ENCODE assay signal across 10 mouse cellular contexts in the genomic region with DNA sequence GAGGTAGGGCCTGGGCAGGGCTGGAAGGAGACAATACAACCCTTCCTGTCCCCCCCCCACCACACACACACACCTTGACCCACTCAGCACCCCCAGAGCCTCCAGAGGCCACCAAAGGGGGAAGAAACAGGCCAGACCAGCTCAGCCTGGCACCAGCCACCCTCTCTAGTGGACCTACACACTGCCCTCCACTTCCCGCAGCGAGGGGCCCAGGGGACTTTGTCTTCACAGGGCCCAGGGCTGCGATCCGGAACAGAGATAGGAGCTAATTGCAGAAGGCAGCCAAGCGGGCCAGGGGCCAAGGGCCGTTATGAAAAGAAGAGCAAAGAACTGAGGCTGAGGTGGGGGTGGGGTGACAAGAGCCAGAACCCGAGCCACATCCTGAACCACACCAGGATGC. TPM values are rescaled to one million over a fixed set of nuclear protein-coding genes. Genes with fewer than 3 reads are reported as not detected.
A peak's percentile ranks its signal among the peaks of the same experiment; 100 is the strongest.
DNase-seq lines count a peak whose midpoint lies in the region; ATAC-seq and TF ChIP-seq lines count a peak whose summit lies in the region.
"Had no signal": no experiment of that assay in that cellular context is flagged by ENCODE, and none has a peak within 500 bp of the region (broad histone marks: within the 10 kb centered on the region; RNA-seq: fewer than 3 reads in every experiment).

No protein-coding gene starts in this region.

- no peak for ATAC-seq in forebrain, postnatal 0 days
- peak; percentile 52 for ATAC-seq in stomach, embryonic 15.5 days (ENCODE audit: insufficient read depth, low FRiP score, low read depth)

- H3K4me1 ChIP-seq in forebrain, embryonic 10.5 days, result peaks cover 63% of the 10 kb centered on the region
- H3K4me1 ChIP-seq in forebrain, postnatal 0 days (ENCODE audit: insufficient read depth), result no peaks in the 10 kb centered on the region
- H3K4me1 ChIP-seq in stomach, embryonic 15.5 days, result peaks cover 29% of the 10 kb centered on the region

- peak overlapping the region; percentile 76 for H3K27ac ChIP-seq in forebrain, embryonic 10.5 days
- H3K27ac ChIP-seq in forebrain, postnatal 0 days (ENCODE audit: low read depth, low read length), result no peak overlapping the region
- peak overlapping the region; percentile 21; the same call in 1 of the 2 replicates for H3K27ac ChIP-seq in stomach, embryonic 15.5 days

- DNase-seq in forebrain, embryonic 10.5 days (ENCODE audit: extremely low spot score, low spot score), result no peak
- DNase-seq in forebrain, postnatal 0 days, result no peak
- DNase-seq in spleen, adult 18-20 months, result peak; percentile 32 to 35
- no peak for DNase-seq in spleen, adult 12 weeks (ENCODE audit: low spot score)
- DNase-seq in kidney, postnatal 4 days, result peak; percentile 73 to 83
- no peak for DNase-seq in thymus, postnatal 0 days (ENCODE audit: low spot score)
- DNase-seq in ovary, postnatal 36 days (ENCODE audit: low spot score), result no peak
- DNase-seq: cerebellum, postnatal 25 days; heart, adult 11 months had no signal

- H3K36me3 ChIP-seq in forebrain, embryonic 10.5 days (replicated peaks), result peaks cover 9% of the 10 kb centered on the region
- no peaks in the 10 kb centered on the region for H3K36me3 ChIP-seq in forebrain, postnatal 0 days (ENCODE audit: insufficient read depth)
- H3K36me3 ChIP-seq in stomach, embryonic 15.5 days, result no peaks in the 10 kb centered on the region

- TF ChIP-seq CTCF in forebrain, postnatal 0 days (IDR thresholded peaks at IDR 0.05; ENCODE audit: low read depth), result no peak

- no peak overlapping the region for H3K4me2 ChIP-seq in forebrain, postnatal 0 days (ENCODE audit: low read depth)
- H3K4me2 ChIP-seq in stomach, embryonic 15.5 days, result peak overlapping the region; percentile 24

- H3K9me3 ChIP-seq in forebrain, embryonic 10.5 days, result no peaks in the 10 kb centered on the region
- H3K9me3 ChIP-seq in forebrain, postnatal 0 days (ENCODE audit: low read length), result no peaks in the 10 kb centered on the region
- no peaks in the 10 kb centered on the region for H3K9me3 ChIP-seq in stomach, embryonic 15.5 days

- no peak overlapping the region for H3K9ac ChIP-seq in forebrain, postnatal 0 days
- no peak overlapping the region for H3K9ac ChIP-seq in stomach, embryonic 15.5 days

- WGBS in forebrain, embryonic 10.5 days, result 24% methylated on average over 7 of the region's 7 CpGs
- WGBS in forebrain, postnatal 0 days, result 17% methylated on average over 7 of the region's 7 CpGs
- WGBS in stomach, embryonic 15.5 days, result 34% methylated on average over 7 of the region's 7 CpGs

- peaks cover 38% of the 10 kb centered on the region for H3K27me3 ChIP-seq in forebrain, embryonic 10.5 days (ENCODE audit: poor library complexity, severe bottlenecking)
- no peaks in the 10 kb centered on the region for H3K27me3 ChIP-seq in forebrain, postnatal 0 days (ENCODE audit: insufficient read depth, low read length)
- H3K27me3 ChIP-seq in stomach, embryonic 15.5 days (replicated peaks), result no peaks in the 10 kb centered on the region

- H3K4me3 ChIP-seq in forebrain, embryonic 10.5 days, result peak overlapping the region; percentile 21; the same call in 1 of the 2 replicates
- no peak overlapping the region for H3K4me3 ChIP-seq in forebrain, postnatal 0 days (ENCODE audit: low read depth, low read length)
- H3K4me3 ChIP-seq in stomach, embryonic 15.5 days (replicated peaks), result peak overlapping the region; percentile 5; the same call in 1 of the 2 replicates

RNA-seq across cellular contexts. Expression of a gene that starts 2.8 kb away (rescaled TPM):
- polyA plus RNA-seq in forebrain, embryonic 10.5 days (2016; fragmentation: Nextera tagmentation; extraction: Ambion mirVana), result 29.0 and 31.3 TPM in 2 replicates
- 16.4 and 22.8 TPM in 2 replicates for total RNA-seq in forebrain, postnatal 0 days (2014; rRNA removed)
- 28.5 and 34.2 TPM in 2 replicates for polyA plus RNA-seq in forebrain, postnatal 0 days (2015; fragmentation: Nextera tagmentation; extraction: Ambion mirVana)
- polyA plus RNA-seq in stomach, embryonic 15.5 days (2015; fragmentation: Nextera tagmentation; extraction: Ambion mirVana), result 64.2 and 77.2 TPM in 2 replicates
- polyA plus RNA-seq in thymus, postnatal 0 days (2015; fragmentation: Nextera tagmentation; extraction: Ambion mirVana), result 46.1 and 51.0 TPM in 2 replicates

RNA-seq across cellular contexts. Expression of a gene that starts 50.2 kb away (rescaled TPM):
- 896 and 966 TPM in 2 replicates for polyA plus RNA-seq in forebrain, embryonic 10.5 days (2016; fragmentation: Nextera tagmentation; extraction: Ambion mirVana)
- 271 and 355 TPM in 2 replicates for total RNA-seq in forebrain, postnatal 0 days (2014; rRNA removed)
- polyA plus RNA-seq in forebrain, postnatal 0 days (2015; fragmentation: Nextera tagmentation; extraction: Ambion mirVana), result 362 and 390 TPM in 2 replicates
- polyA plus RNA-seq in stomach, embryonic 15.5 days (2015; fragmentation: Nextera tagmentation; extraction: Ambion mirVana), result 605 and 630 TPM in 2 replicates
- polyA plus RNA-seq in thymus, postnatal 0 days (2015; fragmentation: Nextera tagmentation; extraction: Ambion mirVana), result 501 and 565 TPM in 2 replicates

RNA-seq across cellular contexts. Expression of a gene that starts 50.5 kb away (rescaled TPM):
- 29.7 and 31.6 TPM in 2 replicates for polyA plus RNA-seq in forebrain, embryonic 10.5 days (2016; fragmentation: Nextera tagmentation; extraction: Ambion mirVana)
- 31.0 and 34.5 TPM in 2 replicates for total RNA-seq in forebrain, postnatal 0 days (2014; rRNA removed)
- 33.3 and 36.6 TPM in 2 replicates for polyA plus RNA-seq in forebrain, postnatal 0 days (2015; fragmentation: Nextera tagmentation; extraction: Ambion mirVana)
- polyA plus RNA-seq in stomach, embryonic 15.5 days (2015; fragmentation: Nextera tagmentation; extraction: Ambion mirVana), result 27.0 and 28.4 TPM in 2 replicates
- polyA plus RNA-seq in thymus, postnatal 0 days (2015; fragmentation: Nextera tagmentation; extraction: Ambion mirVana), result 17.9 and 19.8 TPM in 2 replicates

Comparison
In these comparisons a context has a peak if more than half of its experiments do, and no peak if none do; other contexts are left out.
1. DNase-seq: peak in spleen, adult 18-20 months (2 of 2) and kidney, postnatal 4 days (2 of 2); none in forebrain, embryonic 10.5 days (single experiment), forebrain, postnatal 0 days (single experiment), spleen, adult 12 weeks (single experiment), thymus, postnatal 0 days (single experiment) and ovary, postnatal 36 days (single experiment).